Mouse (Mus musculus) gastrocnemius, postnatal 25 days (tissue): ENCODE measurements around the gene Zic2. TPM values are rescaled to one million over a fixed set of nuclear protein-coding genes. Genes with fewer than 3 reads are reported as not detected.

Experiments used
- DNase-seq: peaks from one replicate; pipeline ENCODE4 v3.0.0; 2022
- total RNA-seq, 2 experiments: library from RNA; stranded (reverse); gene quantifications; 1 replicate in 1 of 2; 2 replicates in 1 of 2; pipeline ENCODE4 v1.2.3; 2021

Gene Zic2
- total RNA-seq, 2 experiments from 2014 or later = not detected

DNA sequence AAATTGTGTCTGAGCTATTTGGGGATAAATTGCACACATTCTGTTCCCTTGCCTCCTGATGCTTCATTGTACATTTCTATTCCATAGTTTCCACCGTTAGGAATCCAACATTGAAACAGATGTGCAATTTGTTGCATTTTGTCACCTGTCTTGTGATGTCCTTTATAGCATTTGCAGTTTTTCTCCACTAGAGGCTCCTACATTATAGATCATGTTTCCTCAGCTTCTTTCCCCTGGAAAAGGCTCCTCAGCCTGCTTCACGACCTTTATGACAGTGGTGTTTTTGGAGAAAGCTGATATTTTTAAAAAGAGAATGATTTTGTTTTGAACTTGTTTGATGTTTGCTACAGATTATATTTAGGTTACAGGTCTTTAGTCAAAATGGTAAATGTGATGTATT, 33.8 kb downstream of the Zic2 start:
- DNase-seq = no peak

DNA sequence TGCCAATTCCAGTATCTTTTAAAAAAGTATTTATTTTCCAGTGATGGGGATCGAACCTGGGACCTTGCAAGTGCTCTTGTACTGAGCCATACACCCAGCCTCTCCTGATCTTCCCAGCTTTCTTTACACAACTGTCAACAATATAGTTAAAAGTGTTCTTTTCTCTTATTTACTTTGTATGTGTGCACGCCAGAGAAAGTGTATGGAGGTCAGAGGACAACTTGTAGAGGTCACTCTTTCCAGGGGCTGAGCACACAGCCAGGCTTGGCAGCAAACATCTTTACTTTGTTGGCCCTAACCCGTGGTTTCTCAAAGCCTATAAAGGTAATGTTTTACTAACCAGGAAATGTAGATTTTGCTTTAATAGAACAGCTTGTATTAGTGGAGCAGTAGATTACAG, 36.3 kb downstream of the Zic2 start:
- no peak for DNase-seq

DNA sequence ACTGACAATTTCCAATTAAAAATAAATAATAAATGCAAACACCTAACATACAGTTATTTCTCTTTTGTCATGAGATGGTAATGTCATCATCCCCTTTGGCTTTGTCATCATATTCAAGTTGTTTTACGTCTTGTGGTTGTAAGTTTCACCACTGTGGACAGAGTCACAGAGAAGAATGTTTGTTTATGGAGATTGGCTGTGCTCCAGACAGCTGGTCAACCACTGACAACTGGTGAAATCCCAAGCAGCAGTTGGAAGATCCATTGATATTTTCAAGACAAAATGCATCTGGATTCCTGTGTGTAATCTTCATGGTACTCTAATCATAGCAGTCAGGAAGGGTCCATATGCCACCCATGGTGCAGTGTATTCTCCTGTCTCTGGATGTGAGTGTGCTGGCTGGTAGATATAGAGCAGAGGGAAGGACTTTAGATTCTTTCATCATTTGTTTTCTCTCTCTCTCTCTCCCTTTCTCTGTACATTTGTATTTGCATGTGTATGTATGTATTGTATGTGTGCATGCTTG, 38.3 kb downstream of the Zic2 start:
- DNase-seq = no peak

DNA sequence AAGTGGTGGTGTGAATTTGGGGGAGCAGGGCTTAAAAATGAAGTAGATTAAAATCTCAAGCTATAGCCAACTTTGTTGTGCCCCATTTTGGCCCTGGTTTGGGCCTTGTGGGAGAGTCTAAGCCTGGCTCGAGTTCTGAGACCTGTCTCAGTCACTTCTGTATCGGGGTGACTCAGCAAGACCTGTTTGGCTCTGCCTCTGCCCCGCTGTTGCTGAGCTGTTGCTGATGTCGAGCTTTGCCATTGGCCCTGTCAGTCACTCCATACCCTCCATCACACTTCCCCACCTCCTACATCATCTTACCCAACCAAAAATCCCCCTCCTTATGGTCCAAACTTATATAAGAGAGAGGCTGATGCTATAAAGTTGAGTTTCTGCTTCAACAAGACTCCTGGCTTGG, 53.2 kb downstream of the Zic2 start:
- no peak for DNase-seq

Other genes with a start within 250 kb of the Zic2 start
- gene Gm5089, start 24.3 kb upstream of the Zic2 start, total RNA-seq = not detected
- gene Zic5, start 9.8 kb upstream of the Zic2 start, total RNA-seq = not detected
- not detected for gene Gm10837, start 15.2 kb downstream of the Zic2 start, total RNA-seq
- 10 to 100 TPM; 39.0 to 45.6 TPM for gene Pcca, start 58.9 kb downstream of the Zic2 start, total RNA-seq